Mouse (Mus musculus): ENCODE data around the gene Samhd1. TPM values are rescaled to one million over a fixed set of nuclear protein-coding genes. Genes with fewer than 3 reads are reported as not detected.

The Samhd1 gene
- polyA plus RNA-seq, 1 experiment, result 83.7 TPM

DNA sequence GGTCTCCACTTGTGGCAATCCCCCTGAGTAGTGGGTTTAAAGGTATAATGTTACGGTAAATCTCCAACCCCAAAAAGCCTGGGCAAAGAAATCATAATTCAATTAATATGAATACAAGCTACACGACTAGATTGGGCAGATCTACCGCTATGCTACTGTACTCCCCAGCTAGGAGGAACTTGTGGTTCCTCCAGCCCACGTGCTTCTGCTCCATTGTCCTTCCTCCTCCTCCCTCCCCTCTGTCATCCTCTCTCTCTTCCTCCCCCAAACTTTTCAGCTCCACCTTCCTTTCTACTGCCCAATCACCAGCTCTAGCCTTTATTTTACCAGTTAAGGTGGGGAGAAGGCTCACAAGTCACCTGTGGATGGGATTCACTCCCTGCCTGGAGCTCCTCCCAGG lies 26.8 kb downstream of the Samhd1 start:
- TF ChIP-seq POLR2A (IDR thresholded peaks at IDR 0.05; ENCODE audit: low read depth, low read length), result no peak
- no peak for TF ChIP-seq CTCF (IDR thresholded peaks at IDR 0.05; ENCODE audit: borderline replicate concordance, insufficient read depth, low read length)
- Histone ChIP-seq H3K4me3 (ENCODE audit: insufficient read depth, low read length) (no peak overlapping the region), H3K4me1 (ENCODE audit: control insufficient read depth, insufficient read depth, low read length) (no peaks in the 10 kb centered on the region), H3K27ac (ENCODE audit: insufficient read depth, low read length) (no peak overlapping the region)

GRCm38 (mm10) chr2:157104454-157104853 lies 30.6 kb downstream of the Samhd1 start:
- H3K4me1 ChIP-seq (ENCODE audit: control insufficient read depth, insufficient read depth, low read length), result no peaks in the 10 kb centered on the region
- TF ChIP-seq POLR2A (IDR thresholded peaks at IDR 0.05; ENCODE audit: low read depth, low read length) (no peak), CTCF (IDR thresholded peaks at IDR 0.05; ENCODE audit: borderline replicate concordance, insufficient read depth, low read length) (no peak)
- H3K4me3 ChIP-seq (ENCODE audit: insufficient read depth, low read length), result no peak overlapping the region
- no peak overlapping the region for H3K27ac ChIP-seq (ENCODE audit: insufficient read depth, low read length)

- no peak for TF ChIP-seq POLR2A (IDR thresholded peaks at IDR 0.05; ENCODE audit: low read depth, low read length)
- no peak for TF ChIP-seq CTCF (IDR thresholded peaks at IDR 0.05; ENCODE audit: borderline replicate concordance, insufficient read depth, low read length)
- no peak overlapping the region for H3K27ac ChIP-seq (ENCODE audit: insufficient read depth, low read length)
- H3K4me1 ChIP-seq (ENCODE audit: control insufficient read depth, insufficient read depth, low read length), result no peaks in the 10 kb centered on the region
- H3K4me3 ChIP-seq (ENCODE audit: insufficient read depth, low read length), result no peak overlapping the region
Measured at GRCm38 (mm10) chr2:157102256-157102655, 32.8 kb downstream of the Samhd1 start.

GRCm38 (mm10) chr2:157101650-157102049 lies 33.4 kb downstream of the Samhd1 start:
- TF ChIP-seq POLR2A (IDR thresholded peaks at IDR 0.05; ENCODE audit: low read depth, low read length), result no peak
- no peak for TF ChIP-seq CTCF (IDR thresholded peaks at IDR 0.05; ENCODE audit: borderline replicate concordance, insufficient read depth, low read length)
- Histone ChIP-seq H3K4me3 (ENCODE audit: insufficient read depth, low read length) (no peak overlapping the region), H3K27ac (ENCODE audit: insufficient read depth, low read length) (no peak overlapping the region), H3K4me1 (ENCODE audit: control insufficient read depth, insufficient read depth, low read length) (no peaks in the 10 kb centered on the region)

DNA sequence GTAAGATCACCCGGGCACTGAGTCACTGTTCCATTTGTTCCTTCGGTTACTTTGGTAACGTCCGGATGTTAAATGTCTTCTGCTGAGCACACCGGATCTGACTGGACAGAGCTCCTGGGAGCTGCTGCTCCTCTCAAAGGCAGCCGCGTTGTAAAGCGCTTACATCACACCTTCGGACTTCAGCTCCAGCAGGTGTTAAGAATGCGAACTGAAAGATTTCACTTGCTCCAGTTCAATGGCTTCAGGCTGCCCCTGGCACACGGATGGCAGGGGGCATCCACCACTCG lies 34.8 kb downstream of the Samhd1 start:
- no peaks in the 10 kb centered on the region for H3K4me1 ChIP-seq (ENCODE audit: control insufficient read depth, insufficient read depth, low read length)
- no peak overlapping the region for H3K27ac ChIP-seq (ENCODE audit: insufficient read depth, low read length)
- H3K4me3 ChIP-seq (ENCODE audit: insufficient read depth, low read length), result no peak overlapping the region
- TF ChIP-seq POLR2A (IDR thresholded peaks at IDR 0.05; ENCODE audit: low read depth, low read length) (no peak), CTCF (IDR thresholded peaks at IDR 0.05; ENCODE audit: borderline replicate concordance, insufficient read depth, low read length) (no peak)

DNA sequence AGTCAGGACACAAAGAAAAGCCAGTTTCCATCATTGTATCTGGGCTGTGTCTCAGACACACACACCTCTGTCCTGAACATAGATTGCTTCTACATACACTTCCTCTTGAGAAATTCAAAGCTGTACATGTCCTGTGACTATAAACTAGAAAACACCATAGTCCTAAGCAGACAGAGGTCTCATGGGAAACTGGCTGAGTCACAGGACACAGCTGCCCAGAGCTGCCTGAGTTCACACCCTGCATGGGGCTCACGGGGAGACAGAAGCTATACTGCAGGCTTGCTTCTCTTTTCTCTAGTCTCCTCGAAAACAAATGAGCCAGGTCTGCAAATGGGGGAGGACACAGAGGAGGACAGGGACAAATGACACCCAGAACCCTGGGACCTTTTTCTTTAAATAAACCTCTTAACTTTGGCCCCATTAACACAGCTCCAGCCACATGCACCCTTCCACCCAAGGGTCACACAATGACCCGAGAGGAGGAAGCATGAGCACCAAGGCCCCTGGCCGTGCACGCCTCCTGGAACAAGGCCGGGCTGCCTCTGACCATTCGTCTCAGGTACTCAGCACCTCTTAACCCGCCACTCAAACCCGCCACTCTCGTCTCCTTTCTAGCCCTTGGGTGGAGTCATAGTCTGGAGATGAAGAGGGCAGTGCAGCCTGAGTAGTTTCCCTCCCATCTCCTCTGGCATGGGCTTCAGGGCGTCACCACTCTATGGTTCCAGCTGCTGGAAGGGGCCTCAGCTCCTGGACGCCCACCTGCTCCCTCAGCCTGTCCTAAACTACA lies 35.3 kb downstream of the Samhd1 start:
- no peak overlapping the region for H3K4me3 ChIP-seq (ENCODE audit: insufficient read depth, low read length)

DNA sequence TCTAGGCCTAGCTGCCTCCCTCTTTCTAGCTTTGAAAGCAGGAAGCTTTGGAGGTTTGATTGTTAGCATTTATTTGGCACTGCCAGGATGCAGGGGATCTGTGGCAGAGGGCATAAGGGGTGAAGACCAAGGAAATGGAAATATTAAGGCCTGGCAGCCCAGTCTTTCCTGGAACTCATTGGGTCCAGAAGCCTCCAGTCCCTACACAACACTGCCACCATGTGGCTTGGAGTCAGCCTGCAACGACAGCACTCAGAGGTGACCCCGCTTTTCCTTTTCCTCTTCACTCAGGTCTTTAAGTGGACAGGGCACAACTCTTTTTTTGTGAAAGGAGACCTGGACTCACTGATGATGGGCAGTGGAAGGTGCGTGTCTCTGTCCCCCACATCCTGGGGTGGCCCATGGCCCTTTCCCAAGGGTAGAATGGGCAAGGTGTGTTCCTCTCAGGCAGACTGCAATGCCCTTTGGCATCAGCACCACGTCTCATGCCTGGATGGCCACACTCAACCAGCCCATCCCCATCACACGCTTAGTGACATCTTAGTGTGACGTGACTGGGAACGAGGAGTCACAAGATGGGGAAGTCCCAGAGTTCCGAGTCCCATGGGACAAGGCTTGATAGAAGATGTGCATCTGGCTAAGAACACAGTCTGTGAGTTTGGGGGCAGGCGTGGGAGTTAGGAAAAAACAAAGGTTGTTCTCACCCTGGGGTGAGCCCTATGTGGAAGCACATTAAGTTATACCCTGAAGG lies 39.9 kb downstream of the Samhd1 start:
- Histone ChIP-seq H3K4me3 (ENCODE audit: insufficient read depth, low read length) (no peak overlapping the region), H3K27ac (ENCODE audit: insufficient read depth, low read length) (no peak overlapping the region), H3K4me1 (ENCODE audit: control insufficient read depth, insufficient read depth, low read length) (no peaks in the 10 kb centered on the region)
- peak; percentile 95 for TF ChIP-seq CTCF (IDR thresholded peaks at IDR 0.05; ENCODE audit: borderline replicate concordance, insufficient read depth, low read length)
- no peak for TF ChIP-seq POLR2A (IDR thresholded peaks at IDR 0.05; ENCODE audit: low read depth, low read length)

More for the DNA sequence above, 35.3 kb downstream of the Samhd1 start:
- H3K4me1 ChIP-seq (ENCODE audit: control insufficient read depth, insufficient read depth, low read length), result no peaks in the 10 kb centered on the region
- TF ChIP-seq POLR2A (IDR thresholded peaks at IDR 0.05; ENCODE audit: low read depth, low read length) (no peak), CTCF (IDR thresholded peaks at IDR 0.05; ENCODE audit: borderline replicate concordance, insufficient read depth, low read length) (no peak)
- H3K27ac ChIP-seq (ENCODE audit: insufficient read depth, low read length), result no peak overlapping the region

GRCm38 (mm10) chr2:157092024-157092423 lies 43.0 kb downstream of the Samhd1 start:
- Histone ChIP-seq H3K27ac (ENCODE audit: insufficient read depth, low read length) (no peak overlapping the region), H3K4me3 (ENCODE audit: insufficient read depth, low read length) (no peak overlapping the region), H3K4me1 (ENCODE audit: control insufficient read depth, insufficient read depth, low read length) (no peaks in the 10 kb centered on the region)
- TF ChIP-seq CTCF (IDR thresholded peaks at IDR 0.05; ENCODE audit: borderline replicate concordance, insufficient read depth, low read length) (no peak), POLR2A (IDR thresholded peaks at IDR 0.05; ENCODE audit: low read depth, low read length) (no peak)

DNA sequence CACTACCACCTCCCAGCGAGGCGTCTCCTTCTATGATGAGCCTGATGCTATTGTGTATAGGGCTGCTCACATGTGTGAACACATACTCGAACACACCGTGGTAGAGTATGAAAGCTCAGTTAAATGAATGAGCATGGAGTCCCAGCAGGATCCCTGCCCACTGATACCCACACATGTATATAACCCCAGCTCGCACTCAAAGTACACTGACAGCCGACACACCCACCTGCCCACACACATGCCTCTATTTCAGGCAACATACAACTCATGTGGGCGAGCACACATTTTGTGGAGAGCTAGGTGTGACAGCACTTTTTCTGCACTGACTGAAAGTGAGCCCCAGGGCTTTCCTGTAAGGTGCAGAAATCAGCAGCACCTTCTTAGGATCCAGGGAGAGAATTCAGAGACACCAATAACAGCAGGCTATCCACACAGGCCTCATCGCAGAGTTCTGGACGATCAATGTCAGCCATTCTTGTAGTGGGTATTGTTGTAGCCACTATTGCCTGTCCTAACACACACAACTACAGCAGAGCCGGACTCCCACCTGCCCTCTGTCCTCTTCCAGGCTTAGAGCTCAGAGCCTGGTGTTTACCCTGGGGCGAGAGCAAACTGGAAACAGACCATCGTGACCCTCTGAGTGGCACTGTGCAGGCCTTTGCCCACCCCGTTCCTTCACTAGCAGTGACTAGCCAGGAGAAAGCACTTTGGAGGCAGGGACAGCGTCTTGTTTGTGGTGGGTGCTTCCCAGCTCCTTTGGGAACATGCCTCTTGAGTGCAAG lies 47.3 kb downstream of the Samhd1 start:
- Histone ChIP-seq H3K4me3 (ENCODE audit: insufficient read depth, low read length) (no peak overlapping the region), H3K27ac (ENCODE audit: insufficient read depth, low read length) (no peak overlapping the region), H3K4me1 (ENCODE audit: control insufficient read depth, insufficient read depth, low read length) (no peaks in the 10 kb centered on the region; the same call in 1 of the 2 replicates)
- TF ChIP-seq CTCF (IDR thresholded peaks at IDR 0.05; ENCODE audit: borderline replicate concordance, insufficient read depth, low read length), result no peak
- TF ChIP-seq POLR2A (IDR thresholded peaks at IDR 0.05; ENCODE audit: low read depth, low read length), result no peak
